ENCODE assay signal across 25 mouse cellular contexts in the genomic region with DNA sequence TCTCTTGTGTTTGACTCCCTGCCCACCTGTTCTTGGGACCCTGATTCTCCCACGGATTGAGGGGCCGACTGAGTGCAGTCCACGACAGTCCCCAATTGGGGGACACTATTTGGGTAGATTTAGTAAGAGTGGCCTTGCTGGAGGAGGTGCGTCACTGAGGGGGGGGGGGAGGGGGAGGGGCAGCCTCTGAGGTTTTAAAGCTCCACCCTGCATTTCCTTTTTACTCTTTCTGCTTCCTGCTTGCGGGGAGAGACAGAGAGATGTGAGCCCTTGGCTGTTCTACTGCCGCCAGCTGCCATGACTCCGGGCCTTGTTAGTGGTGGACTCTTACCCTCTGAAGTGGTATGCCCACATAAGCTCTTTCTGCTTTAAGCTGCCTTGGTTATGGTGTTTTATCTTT. TPM values are rescaled to one million over a fixed set of nuclear protein-coding genes. Genes with fewer than 3 reads are reported as not detected.
A peak's percentile ranks its signal among the peaks of the same experiment; 100 is the strongest.
DNase-seq lines count a peak whose midpoint lies in the region.
"Had no signal": no experiment of that assay in that cellular context is flagged by ENCODE, and none has a peak within 500 bp of the region (broad histone marks: within the 10 kb centered on the region; RNA-seq: fewer than 3 reads in every experiment).

No protein-coding gene starts in this region.

- DNase-seq in CD4-positive helper T cell, adult 2 months (ENCODE audit: low read depth, low spot score): peak; percentile 46
- DNase-seq in T-cell, adult 2 months (ENCODE audit: low spot score): peak; percentile 84
- DNase-seq in splenic B cell, adult 2 months (ENCODE audit: low read depth, low spot score): peak; percentile 36
- peak; percentile 58 for DNase-seq in thymus, postnatal 25 days
- no peak for DNase-seq in c-Kit-positive CD71-positive TER-119-positive erythroid progenitor cells, embryonic 14.5 days (ENCODE audit: low spot score)
- no peak for DNase-seq in left cerebral cortex, postnatal 25 days (ENCODE audit: low spot score in 2 of 2)
- DNase-seq in lung, postnatal 10 days: no peak
- DNase-seq: adrenal gland, postnatal 14 days; cerebellum, adult 9-11 months; gastrocnemius, postnatal 10 days; heart, postnatal 10 days; kidney, adult 18-20 months; kidney, postnatal 10 days; lung, adult 2 months; retina, postnatal 1 day; right cerebral cortex, postnatal 25 days had no signal

- intact Hi-C loops in left cerebral cortex, postnatal 25 days (cut with DNase I): no loop called here

- H3K27me3 ChIP-seq in splenic B cell, adult 2 months (ENCODE audit: control insufficient read depth, insufficient read depth, low read length, poor library complexity, severe bottlenecking): no peaks in the 10 kb centered on the region
- H3K27me3 ChIP-seq: CH12.LX; heart, embryonic 12.5 days; hindbrain, embryonic 12.5 days; limb, embryonic 12.5 days; liver, embryonic 12.5 days; midbrain, embryonic 12.5 days; stomach, embryonic 15.5 days had no signal

- H3K36me3 ChIP-seq in splenic B cell, adult 2 months (ENCODE audit: control insufficient read depth, insufficient read depth, low read length, poor library complexity, severe bottlenecking): no peaks in the 10 kb centered on the region
- H3K36me3 ChIP-seq: forebrain, embryonic 10.5 days; G1E; hindbrain, embryonic 12.5 days; limb, embryonic 12.5 days; liver, embryonic 12.5 days; midbrain, embryonic 12.5 days; stomach, embryonic 15.5 days had no signal

RNA-seq across cellular contexts. Expression of a gene that starts 37.0 kb away (rescaled TPM):
- 10 to 100 TPM; 44.8 to 47.8 TPM for total RNA-seq in left cerebral cortex, postnatal 25 days (2021)

Comparison
In these comparisons a context has a peak if more than half of its experiments do, and no peak if none do; other contexts are left out.
1. DNase-seq: peak in CD4-positive helper T cell, adult 2 months (single experiment), T-cell, adult 2 months (single experiment), splenic B cell, adult 2 months (single experiment) and thymus, postnatal 25 days (single experiment); none in c-Kit-positive CD71-positive TER-119-positive erythroid progenitor cells, embryonic 14.5 days (single experiment), left cerebral cortex, postnatal 25 days (0 of 2) and lung, postnatal 10 days (single experiment).